Mouse (Mus musculus): ENCODE results near the gene Eif3m.

- TF ChIP-seq POLR2A (IDR thresholded peaks at IDR 0.05; ENCODE audit: borderline replicate concordance, insufficient read depth, low read length) (no peak), CTCF (IDR thresholded peaks at IDR 0.05; ENCODE audit: borderline replicate concordance, insufficient read depth, low read depth, low read length) (no peak)
Measured at GRCm38 (mm10) chr2:104964492-104964891, 52.4 kb downstream of the Eif3m start.

Measured in cerebellum, adult 2 months (tissue).